Mouse (Mus musculus): ENCODE data around the gene Lclat1.
"Not testable (repeated sequence)": the region's sequence is repeated elsewhere in the genome, so short reads cannot be mapped to it uniquely, and the experiment has no call there.

- TF ChIP-seq EP300 (IDR thresholded peaks at IDR 0.05; ENCODE audit: insufficient read depth, low read depth, low read length); POLR2A (IDR thresholded peaks at IDR 0.05; ENCODE audit: insufficient read depth, low read depth, low read length); CTCF (IDR thresholded peaks at IDR 0.05): not testable (repeated sequence)
These were observed 45.2 kb downstream of the Lclat1 start for GRCm38 (mm10) chr17:73152790-73153525.

Data from heart, adult 2 months (tissue).